Mouse (Mus musculus) heart, adult 2 months (tissue): ENCODE data around the gene Fam122c. TPM values are rescaled to one million over a fixed set of nuclear protein-coding genes. Genes with fewer than 3 reads are reported as not detected.

Source experiments
- DNase-seq, 2 experiments: peaks; one replicate each; pipeline ENCODE4 v3.0.0; 2021
- H3K27ac ChIP-seq: fragments of 200-600 bp; 2 replicates; pipeline ENCODE4 v1.8.1; 2022
- H3K27me3 ChIP-seq: fragments of 200-500 bp; 2 replicates; pipeline ENCODE4 v1.6.1; 2012; ENCODE audit warnings: mild to moderate bottlenecking, low read length, inconsistent platforms, mixed read lengths; ENCODE audit not compliant: control insufficient read depth, insufficient read depth
- H3K36me3 ChIP-seq: fragments of 200-500 bp; 2 replicates; pipeline ENCODE4 v1.6.1; 2012; ENCODE audit warnings: low read length, inconsistent platforms; ENCODE audit not compliant: control insufficient read depth, insufficient read depth
- H3K4me1 ChIP-seq: fragments of 200-500 bp; 2 replicates; pipeline ENCODE4 v1.6.1; 2011; ENCODE audit warnings: low read length; ENCODE audit not compliant: control insufficient read depth, insufficient read depth
- H3K4me3 ChIP-seq: fragments of 200-600 bp; 2 replicates; pipeline ENCODE4 v1.8.1; 2022
- H3K79me2 ChIP-seq: fragments of 200-500 bp; replicated peaks from 2 replicates; pipeline ENCODE4 v1.6.1; 2012; ENCODE audit warnings: mild to moderate bottlenecking, inconsistent platforms, low read length, moderate library complexity, mixed read lengths; ENCODE audit not compliant: control insufficient read depth, insufficient read depth
- H3K9ac ChIP-seq: fragments of 200-500 bp; 2 replicates; pipeline ENCODE4 v1.6.1; 2012; ENCODE audit warnings: low read depth, mild to moderate bottlenecking, control low read depth, inconsistent platforms, low read length, mixed read lengths
- CTCF ChIP-seq: fragments of 200-600 bp; IDR thresholded peaks from 2 replicates; pipeline ENCODE4 v1.8.1; 2022; ENCODE audit warnings: antibody characterized with exemption, mild to moderate bottlenecking, moderate library complexity
- EP300 ChIP-seq: fragments of 200-500 bp; IDR thresholded peaks from 2 replicates; pipeline ENCODE4 v1.6.1; 2011; ENCODE audit warnings: low read depth, low read length, control low read depth; ENCODE audit not compliant: insufficient read depth
- POLR2A ChIP-seq: fragments of 200-500 bp; IDR thresholded peaks from 2 replicates; pipeline ENCODE4 v1.6.1; 2011; ENCODE audit warnings: mild to moderate bottlenecking, low read depth, low read length, control low read depth; ENCODE audit not compliant: insufficient read depth
- WGBS: fragments of 180-500 bp; shearing (Covaris S2); methylation state at CpG from one replicate; pipeline ENCODE4 v1.1.7; 2018; 5-methylcytosine and 5-hydroxymethylcytosine counted together
- intact Hi-C: fragments of 180-260 bp; cut with DNase I; formaldehyde crosslinking; loops from one replicate; pipeline ENCODE4 v1.15.1; 2025
- polyA plus RNA-seq: library from polyadenylated mRNA; depleted of rRNA; stranded (reverse); fragments of >200 nt; gene quantifications from 2 replicates; pipeline ENCODE4 v1.2.3, GENCODE M21; 2012
- total RNA-seq, 2 experiments: library from RNA; stranded (reverse); gene quantifications; 2 replicates each; pipeline ENCODE4 v1.2.3; 2021

The Fam122c gene
- total and polyA plus RNA-seq, 3 experiments, result not detected

GRCm38 (mm10) chrX:53287924-53288323 lies 14.7 kb downstream of the Fam122c start:
- no peak for DNase-seq
- H3K4me3 ChIP-seq, result no peak overlapping the region
- no peaks in the 10 kb centered on the region for H3K27me3 ChIP-seq
- no peak overlapping the region for H3K9ac ChIP-seq
- H3K36me3 ChIP-seq, result no peaks in the 10 kb centered on the region
- no peaks in the 10 kb centered on the region for H3K79me2 ChIP-seq
- WGBS, result 54% methylated on average over 5 of the region's 5 CpGs
- no peak overlapping the region for H3K27ac ChIP-seq
- intact Hi-C loops, result no loop called here
- TF ChIP-seq EP300 (no peak), POLR2A (no peak), CTCF (no peak)
- H3K4me1 ChIP-seq, result no peaks in the 10 kb centered on the region

- no peak overlapping the region for H3K9ac ChIP-seq
- H3K79me2 ChIP-seq, result no peaks in the 10 kb centered on the region
- H3K27ac ChIP-seq, result no peak overlapping the region
- no peak overlapping the region for H3K4me3 ChIP-seq
- no peaks in the 10 kb centered on the region for H3K27me3 ChIP-seq
- WGBS, result 36% methylated on average over 2 of the region's 2 CpGs
- TF ChIP-seq POLR2A (no peak), CTCF (no peak), EP300 (no peak)
- DNase-seq, result no peak
- no peaks in the 10 kb centered on the region; the same call in 1 of the 2 replicates for H3K4me1 ChIP-seq
- no peaks in the 10 kb centered on the region for H3K36me3 ChIP-seq
- intact Hi-C loops, result no loop called here
These were observed 47.3 kb downstream of the Fam122c start for GRCm38 (mm10) chrX:53320564-53320963.

DNA sequence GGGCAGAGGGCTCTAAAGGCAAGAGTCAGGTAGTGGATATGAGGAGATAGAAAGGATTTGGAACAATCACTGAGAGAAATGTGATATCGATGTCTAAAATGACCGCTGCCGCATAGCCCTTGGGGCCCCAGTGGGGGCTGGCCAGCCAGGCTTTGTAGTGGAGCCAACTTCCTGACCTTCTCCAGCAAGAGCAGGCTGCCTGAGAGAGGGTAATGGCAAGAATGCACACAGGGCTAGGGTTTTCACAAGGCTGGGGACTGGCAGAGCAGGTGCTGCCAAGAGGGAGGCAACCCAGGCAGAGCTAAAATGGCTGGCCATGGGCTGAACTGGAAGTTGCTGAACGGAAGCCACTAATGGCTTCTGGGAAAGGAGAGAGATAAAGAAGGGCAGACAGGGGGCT lies 47.9 kb downstream of the Fam122c start:
- Histone ChIP-seq H3K27me3 (no peaks in the 10 kb centered on the region), H3K27ac (no peak overlapping the region), H3K4me1 (no peaks in the 10 kb centered on the region; the same call in 1 of the 2 replicates), H3K36me3 (no peaks in the 10 kb centered on the region), H3K9ac (no peak overlapping the region), H3K79me2 (no peaks in the 10 kb centered on the region), H3K4me3 (no peak overlapping the region)
- WGBS, result 33% methylated on average over 4 of the region's 4 CpGs
- intact Hi-C loops, result no loop called here
- DNase-seq, result peak in 1 of 2 experiments; percentile 2
- TF ChIP-seq POLR2A (no peak), CTCF (no peak), EP300 (no peak)

- TF ChIP-seq POLR2A, result no peak
- no peak for TF ChIP-seq CTCF
- TF ChIP-seq EP300, result no peak
- no peak overlapping the region for H3K9ac ChIP-seq
- H3K4me3 ChIP-seq, result no peak overlapping the region
- intact Hi-C loops, result no loop called here
- H3K27ac ChIP-seq, result no peak overlapping the region
- no peaks in the 10 kb centered on the region for H3K27me3 ChIP-seq
- no peaks in the 10 kb centered on the region for H3K79me2 ChIP-seq
- WGBS, result 73% methylated on average over 4 of the region's 4 CpGs
- no peaks in the 10 kb centered on the region for H3K36me3 ChIP-seq
- no peaks in the 10 kb centered on the region for H3K4me1 ChIP-seq
- DNase-seq, result no peak
These were observed 57.2 kb downstream of the Fam122c start for GRCm38 (mm10) chrX:53330396-53330795.

DNA sequence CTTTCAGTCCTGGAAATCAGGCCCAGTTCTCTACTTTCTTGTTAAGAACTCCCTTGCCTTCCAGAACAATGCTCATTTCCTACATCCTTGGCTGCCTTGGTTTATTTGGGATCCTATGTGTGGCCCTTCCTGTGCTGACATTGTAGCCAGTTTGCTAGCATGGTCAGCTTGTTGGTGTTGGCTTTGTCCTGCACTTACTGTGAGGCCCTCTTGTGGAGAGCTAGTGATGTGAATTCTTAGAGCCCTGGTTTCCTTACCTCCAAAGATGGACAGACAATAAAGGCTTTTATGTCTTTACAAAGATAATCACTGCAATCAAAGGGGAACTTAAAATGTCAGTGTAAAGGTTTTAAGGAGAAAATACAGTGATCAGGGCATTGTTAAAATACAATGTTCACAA lies 64.1 kb downstream of the Fam122c start:
- H3K36me3 ChIP-seq, result no peaks in the 10 kb centered on the region
- H3K9ac ChIP-seq, result no peak overlapping the region
- TF ChIP-seq POLR2A (no peak), CTCF (peak; percentile 48), EP300 (no peak)
- H3K79me2 ChIP-seq, result no peaks in the 10 kb centered on the region
- H3K4me1 ChIP-seq, result no peaks in the 10 kb centered on the region
- H3K4me3 ChIP-seq, result no peak overlapping the region
- H3K27ac ChIP-seq, result no peak overlapping the region
- DNase-seq, result no peak
- H3K27me3 ChIP-seq, result no peaks in the 10 kb centered on the region
- intact Hi-C loops, result no loop called here

DNA sequence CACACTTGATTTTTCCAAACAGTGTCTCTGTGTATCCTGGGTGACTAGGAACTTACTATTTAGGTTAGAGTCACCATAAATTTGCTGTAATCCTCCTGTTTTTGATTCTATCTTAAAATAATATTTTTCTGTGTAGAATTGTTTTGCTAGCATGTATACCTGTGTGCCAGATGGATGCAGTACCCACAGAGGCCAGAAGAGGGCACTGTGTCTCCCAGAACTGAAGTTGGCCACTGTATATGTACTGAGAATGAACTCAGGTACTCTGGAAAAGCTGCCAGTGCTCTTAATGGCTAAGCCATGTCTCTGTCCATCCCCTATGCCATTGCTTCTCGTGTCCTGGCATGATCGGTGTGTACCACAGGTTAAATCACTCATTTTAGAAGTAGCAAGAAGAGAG lies 68.3 kb downstream of the Fam122c start:
- Histone ChIP-seq H3K9ac (no peak overlapping the region), H3K27me3 (no peaks in the 10 kb centered on the region), H3K4me3 (no peak overlapping the region), H3K36me3 (no peaks in the 10 kb centered on the region), H3K4me1 (no peaks in the 10 kb centered on the region), H3K27ac (no peak overlapping the region), H3K79me2 (no peaks in the 10 kb centered on the region)
- WGBS, result 64% methylated on average over 2 of the region's 2 CpGs
- peak; percentile 35 to 73 for DNase-seq
- intact Hi-C loops, result loop anchor here (10.0 kb wide), 1 partner anchor 427 kb away; the partner anchor contains the start of gene Phf6
- no peak for TF ChIP-seq POLR2A
- TF ChIP-seq CTCF, result peak; percentile 96
